Mouse (Mus musculus) megakaryocyte, embryonic 14.5 days (primary cell): ENCODE measurements around the gene Fbxo44.

Experiments
- FLI1 ChIP-seq: IDR thresholded peaks from 2 replicates; pipeline ENCODE4 v1.6.1; 2012; ENCODE audit warnings: low read length, inconsistent platforms, mixed read lengths
- GATA1 ChIP-seq: IDR thresholded peaks from 3 replicates; pipeline ENCODE4 v1.6.1; 2012; ENCODE audit warnings: mixed read lengths, low read length, inconsistent platforms, borderline replicate concordance

DNA sequence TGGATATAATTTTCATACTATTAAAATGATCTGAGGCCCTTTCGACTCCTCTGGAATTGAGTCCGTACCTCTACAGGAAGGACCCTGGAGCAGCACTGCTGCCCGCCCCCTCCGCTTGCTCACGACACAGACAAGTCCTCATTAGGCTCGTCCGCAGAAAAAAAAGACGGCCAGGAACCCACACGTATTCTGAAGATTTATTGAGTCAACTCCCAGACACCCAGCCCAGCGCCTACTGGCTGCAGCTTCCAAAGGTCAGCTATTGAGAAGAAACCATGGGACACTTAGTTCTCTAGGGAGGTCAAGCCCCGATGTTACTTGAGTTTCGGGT is 20.6 kb downstream of the Fbxo44 start:
- TF ChIP-seq GATA1 (no peak), FLI1 (no peak)
